Mouse (Mus musculus) ES-E14 (cell line): ENCODE results near the gene Gm43951. TPM values are rescaled to one million over a fixed set of nuclear protein-coding genes. Genes with fewer than 3 reads are reported as not detected.

Source experiments
- DNase-seq: peaks from one replicate; pipeline ENCODE4 v3.0.0-alpha.2; 2013; ENCODE audit warnings: low read depth, low spot score
- H3K27ac ChIP-seq: 2 replicates; pipeline ENCODE4 v1.5.1; 2012; ENCODE audit warnings: low read depth, mild to moderate bottlenecking, low read length, moderate library complexity, mixed read lengths; ENCODE audit not compliant: poor library complexity, insufficient read depth, severe bottlenecking
- H3K36me3 ChIP-seq: 2 replicates; pipeline ENCODE4 v1.6.1; 2012; ENCODE audit warnings: mild to moderate bottlenecking, low read length, moderate library complexity, mixed read lengths; ENCODE audit not compliant: control insufficient read depth, poor library complexity, insufficient read depth, severe bottlenecking
- H3K4me1 ChIP-seq, 2 experiments: fragments of 150-350 bp in 1 of 2; sonication (generic) in 1 of 2; 2 replicates each; pipeline ENCODE4 v1.6.1; 2012; ENCODE audit warnings: low read length in 2 of 2, mild to moderate bottlenecking in 1 of 2, mixed read lengths in 1 of 2; ENCODE audit not compliant: control insufficient read depth in 2 of 2, insufficient read depth in 2 of 2, poor library complexity in 1 of 2
- H3K4me3 ChIP-seq, 2 experiments: fragments of 150-350 bp in 1 of 2; sonication (generic) in 1 of 2; 2 replicates each; pipeline ENCODE4 v1.5.1; 2012; ENCODE audit warnings: low read length in 2 of 2, low read depth in 1 of 2, mild to moderate bottlenecking in 1 of 2, mixed read lengths in 1 of 2; ENCODE audit not compliant: insufficient read depth in 1 of 2, poor library complexity in 1 of 2, severe bottlenecking in 1 of 2
- H3K9ac ChIP-seq: 2 replicates; pipeline ENCODE4 v1.6.1; 2012; ENCODE audit warnings: low read depth, mild to moderate bottlenecking, low read length, mixed read lengths; ENCODE audit not compliant: poor library complexity, insufficient read depth, severe bottlenecking
- H3K9me3 ChIP-seq: fragments of 150-350 bp; sonication (generic); 2 replicates; pipeline ENCODE4 v1.6.1; 2012; ENCODE audit warnings: low read depth, mild to moderate bottlenecking, low read length; ENCODE audit not compliant: control insufficient read depth, insufficient read depth
- CHD2 ChIP-seq: IDR thresholded peaks from 2 replicates; pipeline ENCODE4 v1.6.1; 2014; ENCODE audit warnings: mild to moderate bottlenecking, low read depth, low read length, inconsistent platforms
- HCFC1 ChIP-seq: IDR thresholded peaks from 2 replicates; pipeline ENCODE4 v1.6.1; 2012; ENCODE audit warnings: low read length, inconsistent platforms, borderline replicate concordance; ENCODE audit not compliant: insufficient read depth
- MAFK ChIP-seq: IDR thresholded peaks from 2 replicates; pipeline ENCODE4 v1.6.1; 2014; ENCODE audit warnings: mild to moderate bottlenecking, low read depth, low read length, inconsistent platforms; ENCODE audit not compliant: insufficient read depth
- ZC3H11A ChIP-seq: IDR thresholded peaks from 2 replicates; pipeline ENCODE4 v1.6.1; 2012; ENCODE audit warnings: low read depth, mild to moderate bottlenecking, inconsistent platforms, low read length, borderline replicate concordance
- ZNF384 ChIP-seq: IDR thresholded peaks from 2 replicates; pipeline ENCODE4 v1.6.1; 2012; ENCODE audit warnings: low read depth, low read length, inconsistent platforms
- in situ Hi-C, 2 experiments: fragments of 600-800 bp; cut with MboI; formaldehyde crosslinking; loops; one replicate each; pipeline ENCODE4 v1.15.1; 2025; ENCODE audit warnings: low sequenced_read_pairs in 2 of 2, inconsistent platforms in 1 of 2; ENCODE audit not compliant: unreplicated experiment in 2 of 2
- total RNA-seq: library from RNA; depleted of rRNA; stranded (reverse); fragments of 300-350 nt; gene quantifications from 2 replicates; pipeline ENCODE4 v1.2.3, GENCODE M21; 2012

The Gm43951 gene
- total RNA-seq, 1 experiment = 2.8 TPM

DNA sequence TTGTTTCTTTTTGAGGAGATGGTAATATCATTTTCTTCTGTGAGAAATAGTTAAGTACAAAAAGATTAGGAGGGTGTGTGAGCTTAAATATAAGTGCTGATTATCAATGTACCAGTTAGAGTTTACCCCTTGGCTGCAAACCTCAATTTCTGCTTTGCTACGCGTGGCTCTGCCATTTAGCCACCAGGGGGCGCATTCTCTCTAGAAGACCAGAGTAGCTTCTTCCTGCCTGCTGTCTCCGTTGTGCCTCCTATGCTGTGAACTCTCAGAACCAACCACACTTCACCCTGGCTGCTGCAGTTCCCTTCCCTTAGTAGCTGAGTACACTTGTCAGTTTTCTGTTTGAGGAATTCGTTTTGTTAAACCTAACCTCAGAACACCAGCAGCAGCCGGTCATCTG, 14.6 kb upstream of the Gm43951 start:
- Histone ChIP-seq H3K36me3 (no peaks in the 10 kb centered on the region), H3K9me3 (no peaks in the 10 kb centered on the region), H3K9ac (no peak overlapping the region), H3K4me1 (peaks cover 0 to 2% of the 10 kb centered on the region in 2 experiments; a peak in 1 of 4 replicates), H3K27ac (no peak overlapping the region), H3K4me3 (no peak overlapping the region)
- in situ Hi-C loops = loop anchor here in 1 of 2 experiments (25.0 kb wide), 1 partner anchor 216 kb away; the partner anchor contains the start of genes Ggt6 and Mybbp1a
- TF ChIP-seq ZNF384 = no peak
- TF ChIP-seq MAFK = no peak
- peak; percentile 44; the same call in 1 of the 2 replicates for TF ChIP-seq ZC3H11A
- peak; percentile 69 for DNase-seq

DNA sequence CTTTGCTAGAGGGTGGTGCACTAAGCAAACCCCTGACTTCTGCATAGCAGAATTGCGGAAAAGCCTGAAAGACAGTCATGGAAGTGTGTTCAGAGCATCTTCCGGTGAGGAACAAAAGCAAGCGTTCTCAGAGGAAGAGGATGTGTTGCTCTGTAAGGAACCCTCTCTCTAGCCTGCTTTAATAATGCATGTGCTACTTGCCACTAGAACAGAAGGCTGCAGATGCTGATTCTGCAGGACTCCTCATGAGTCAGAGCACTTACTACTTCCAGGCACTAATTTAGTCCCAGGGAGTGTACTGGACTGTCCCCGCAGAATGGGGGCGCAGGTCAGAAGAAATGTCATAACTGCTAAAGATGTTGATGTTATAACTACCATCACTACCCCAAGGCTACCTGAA, 10.5 kb upstream of the Gm43951 start:
- Histone ChIP-seq H3K4me1 (no peaks in the 10 kb centered on the region), H3K4me3 (no peak overlapping the region), H3K27ac (no peak overlapping the region), H3K36me3 (no peaks in the 10 kb centered on the region), H3K9me3 (no peaks in the 10 kb centered on the region), H3K9ac (no peak overlapping the region)
- no peak for TF ChIP-seq MAFK
- in situ Hi-C loops = loop anchor here (5.0 to 25.0 kb wide), 3 partner anchors 120 to 220 kb away; partner anchors contain the start of genes Ggt6 (in 1 of the 2) and Mybbp1a (in 1 of the 2)
- DNase-seq = no peak

DNA sequence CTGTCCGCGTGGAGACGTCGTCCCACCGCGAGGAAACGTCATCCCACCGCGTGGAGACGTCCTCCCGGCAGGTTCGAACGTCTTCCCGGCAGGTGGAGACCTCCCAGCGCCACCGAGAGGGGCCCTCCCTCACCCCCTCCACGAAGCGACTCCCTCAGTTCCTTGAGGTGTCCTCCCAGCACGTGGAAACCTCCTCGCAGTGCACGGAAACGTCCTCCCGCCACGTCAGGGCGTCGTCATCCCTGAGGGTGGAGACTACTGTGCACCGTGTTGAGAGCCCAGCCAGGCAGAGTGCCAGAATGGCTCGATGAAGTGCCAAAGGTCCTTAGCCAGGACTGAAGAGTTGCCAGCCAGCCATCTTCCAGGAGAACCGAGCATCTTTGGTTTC, 8.8 kb upstream of the Gm43951 start, which contains the start of gene Med31:
TSS of gene Med31 (minus strand) at position 183 of the 388 bp plus-strand sequence.
- Histone ChIP-seq H3K4me3 (peak within 1 kb of the TSS; percentile 80 to 94), H3K36me3 (peaks cover 6% of the 10 kb centered on the region), H3K4me1 (no peaks in the 10 kb centered on the region), H3K9me3 (no peaks in the 10 kb centered on the region), H3K27ac (peak within 1 kb of the TSS; percentile 26; the same call in 1 of the 2 replicates), H3K9ac (peak within 1 kb of the TSS; percentile 90)
- no peak for TF ChIP-seq MAFK
- no peak for TF ChIP-seq ZC3H11A
- TF ChIP-seq ZNF384 = no peak
- no peak for TF ChIP-seq HCFC1
- no peak for TF ChIP-seq CHD2
- in situ Hi-C loops = loop anchor here (5.0 to 25.0 kb wide), 3 partner anchors 122 to 222 kb away; partner anchors contain the start of genes Ggt6 (in 1 of the 2) and Mybbp1a (in 1 of the 2)
- DNase-seq = no peak

DNA sequence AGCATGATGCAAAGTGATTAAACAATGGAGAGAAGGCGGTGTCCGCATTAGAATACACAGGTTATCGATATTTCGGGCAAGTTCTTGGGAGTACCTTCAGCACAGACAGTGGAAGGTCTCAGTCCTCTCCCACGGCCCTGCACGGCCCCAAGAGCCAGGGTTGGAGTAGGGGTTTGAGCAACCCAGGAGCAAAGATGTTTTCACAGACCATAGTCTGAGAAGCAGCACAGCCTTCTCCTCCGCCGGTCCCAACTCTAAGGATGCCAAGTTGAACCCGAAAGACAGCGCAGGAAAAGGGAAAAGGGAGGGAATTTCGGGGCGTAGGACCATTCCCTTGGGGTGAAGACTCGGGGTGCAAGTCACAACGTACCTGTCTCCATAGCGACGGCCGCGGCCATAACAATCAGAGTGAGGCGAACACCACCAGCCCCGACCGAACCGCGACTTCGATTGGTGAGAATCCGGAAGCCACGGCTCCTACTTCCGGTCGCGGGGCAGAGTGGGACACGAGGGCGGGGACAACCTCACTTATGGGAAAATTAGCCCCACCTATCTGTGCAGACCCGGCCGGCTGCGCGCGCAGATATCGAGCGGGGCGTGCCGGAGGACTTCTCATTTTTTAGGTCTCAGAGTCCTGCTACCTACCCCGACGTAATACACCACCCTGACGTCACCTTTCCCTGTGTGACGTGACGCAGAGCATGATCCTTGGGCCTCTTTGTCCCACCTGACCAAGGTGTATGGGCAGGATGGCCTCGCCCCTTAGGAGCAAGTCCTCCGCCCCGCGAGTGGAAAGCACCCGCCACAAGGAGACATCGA, 8.2 kb upstream of the Gm43951 start:
- TF ChIP-seq CHD2 = no peak
- TF ChIP-seq ZNF384 = no peak
- TF ChIP-seq ZC3H11A = no peak
- TF ChIP-seq MAFK = no peak
- no peak for TF ChIP-seq HCFC1
- H3K4me1 ChIP-seq = no peaks in the 10 kb centered on the region
- H3K9me3 ChIP-seq = no peaks in the 10 kb centered on the region
- in situ Hi-C loops = loop anchor here (5.0 to 25.0 kb wide), 3 partner anchors 123 to 223 kb away; partner anchors contain the start of genes Ggt6 (in 1 of the 2) and Mybbp1a (in 1 of the 2)
- H3K4me3 ChIP-seq = peak overlapping the region; percentile 80 to 94
- H3K36me3 ChIP-seq = peaks cover 7% of the 10 kb centered on the region
- peak overlapping the region; percentile 90 for H3K9ac ChIP-seq
- peak; percentile 93 for DNase-seq
- H3K27ac ChIP-seq = peak overlapping the region; percentile 26; the same call in 1 of the 2 replicates
